1 mouse cellular context compared by ENCODE assay signal in genomic region chr2:153694462-153695085, GRCm38 (mm10).
TF ChIP-seq lines count a peak whose summit lies in the region.

No protein-coding gene starts in this region.

TF ChIP-seq in CH12.LX, 34 proteins besides CTCF, POLR2A, EP300 and RAD21 (continued from another document):
- TF ChIP-seq JUN (IDR thresholded peaks at IDR 0.05; ENCODE audit: insufficient read depth, low read depth, low read length): no peak
- TF ChIP-seq NELFE (IDR thresholded peaks at IDR 0.05; ENCODE audit: low read depth, low read length): peak; percentile 28; the same call in 1 of the 2 replicates
- TF ChIP-seq ZKSCAN1 (IDR thresholded peaks at IDR 0.05; ENCODE audit: borderline replicate concordance, low read depth, low read length): no peak
- no peak for TF ChIP-seq ELF1 (IDR thresholded peaks at IDR 0.05; ENCODE audit: low read depth, low read length)
- no peak for TF ChIP-seq GABPA (IDR thresholded peaks at IDR 0.05; ENCODE audit: insufficient replicate concordance, low read depth, low read length)
TF ChIP-seq in CH12.LX: peak in this region for 2.
